Mouse (Mus musculus) CH12.LX (cell line): ENCODE data around the gene Slc9a1.

Experiments
- CTCF ChIP-seq, 2 experiments: IDR thresholded peaks in 1 of 2; conservative IDR thresholded peaks in 1 of 2; 2 replicates each; pipeline ENCODE4 v1.5.1; 2011 to 2012; ENCODE audit warnings: low read depth in 2 of 2, low read length in 2 of 2, improper control_type of control experiment in 1 of 2, inconsistent platforms in 1 of 2, mild to moderate bottlenecking in 1 of 2, moderate library complexity in 1 of 2
- EP300 ChIP-seq: IDR thresholded peaks from 2 replicates; pipeline ENCODE4 v1.6.1; 2011; ENCODE audit warnings: low read length, improper control_type of control experiment
- HCFC1 ChIP-seq: IDR thresholded peaks from 2 replicates; pipeline ENCODE4 v1.6.1; 2012; ENCODE audit warnings: low read depth, mild to moderate bottlenecking, inconsistent platforms, low read length, improper control_type of control experiment
- IRF4 ChIP-seq: IDR thresholded peaks from 2 replicates; pipeline ENCODE4 v1.6.1; 2014; ENCODE audit warnings: low read depth, mild to moderate bottlenecking, inconsistent platforms, low read length, improper control_type of control experiment
- KAT2A ChIP-seq: IDR thresholded peaks from 2 replicates; pipeline ENCODE4 v1.6.1; 2012; ENCODE audit warnings: low read length, improper control_type of control experiment, inconsistent platforms; ENCODE audit not compliant: insufficient replicate concordance
- NELFE ChIP-seq: IDR thresholded peaks from 2 replicates; pipeline ENCODE4 v1.6.1; 2011; ENCODE audit warnings: low read depth, low read length, improper control_type of control experiment
- POLR2A ChIP-seq: IDR thresholded peaks from 2 replicates; pipeline ENCODE4 v1.6.1; 2011; ENCODE audit warnings: low read depth, mild to moderate bottlenecking, improper control_type of control experiment, low read length
- RAD21 ChIP-seq: IDR thresholded peaks from 2 replicates; pipeline ENCODE4 v1.6.1; 2011; ENCODE audit warnings: low read depth, mild to moderate bottlenecking, low read length, improper control_type of control experiment, moderate library complexity
- TCF12 ChIP-seq: IDR thresholded peaks from 2 replicates; pipeline ENCODE4 v1.6.1; 2014; ENCODE audit warnings: low read depth, mild to moderate bottlenecking, inconsistent platforms, low read length, improper control_type of control experiment
- USF1 ChIP-seq: IDR thresholded peaks from 2 replicates; pipeline ENCODE4 v1.6.1; 2014; ENCODE audit warnings: low read depth, mild to moderate bottlenecking, inconsistent platforms, low read length, improper control_type of control experiment
- ZNF384 ChIP-seq: IDR thresholded peaks from 2 replicates; pipeline ENCODE4 v1.6.1; 2012; ENCODE audit warnings: low read depth, low read length, improper control_type of control experiment, inconsistent platforms

DNA sequence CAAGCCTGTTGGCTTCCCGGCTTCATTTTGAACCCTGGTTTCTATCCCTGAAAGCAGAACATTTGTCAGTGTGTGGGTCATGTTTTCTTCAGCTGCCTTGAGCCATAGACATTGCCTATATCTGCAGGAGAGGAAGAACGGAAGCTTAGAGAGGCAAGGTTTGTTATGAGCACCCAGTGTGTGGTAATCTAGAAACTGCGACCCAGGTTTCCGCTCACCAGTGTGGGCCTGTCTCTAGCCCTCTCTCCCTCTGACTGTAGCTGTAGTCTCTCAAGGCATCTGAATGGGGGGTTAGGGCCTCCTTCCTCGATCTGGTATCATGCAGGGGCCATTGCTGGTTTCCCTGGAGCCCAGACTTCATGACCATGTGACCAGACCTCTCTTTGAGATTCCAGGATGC lies 29.1 kb downstream of the Slc9a1 start:
- TF ChIP-seq POLR2A (no peak), CTCF (conservative IDR thresholded peaks at IDR 0.05 in 1 of 2, IDR thresholded peaks at IDR 0.05 in 1 of 2; ENCODE audit: low read depth in 2 of 2, low read length in 2 of 2) (no peak), ZNF384 (no peak), HCFC1 (no peak), NELFE (no peak), IRF4 (no peak), KAT2A (no peak), EP300 (no peak), USF1 (no peak), TCF12 (no peak), RAD21 (no peak)
